Mouse (Mus musculus) c-Kit-negative CD71-positive TER-119-positive erythroid progenitor cells, embryonic 14.5 days (primary cell): ENCODE results near the gene Agap1.

Source experiments
- DNase-seq: peaks from one replicate; pipeline ENCODE4 v3.0.0-alpha.2; 2013; ENCODE audit warnings: low read depth, low spot score

Gene Agap1

GRCm38 (mm10) chr1:89895801-89896200 lies 441.2 kb downstream of the Agap1 start:
- DNase-seq = no peak

- no peak for DNase-seq
Observed at GRCm38 (mm10) chr1:89899036-89899435, 444.4 kb downstream of the Agap1 start.

GRCm38 (mm10) chr1:89899761-89900445 lies 445.3 kb downstream of the Agap1 start:
- no peak for DNase-seq

GRCm38 (mm10) chr1:89901381-89901780 lies 446.8 kb downstream of the Agap1 start:
- DNase-seq = no peak

GRCm38 (mm10) chr1:89902236-89902635 lies 447.6 kb downstream of the Agap1 start:
- no peak for DNase-seq

GRCm38 (mm10) chr1:89902641-89903040 lies 448.0 kb downstream of the Agap1 start:
- DNase-seq = no peak

GRCm38 (mm10) chr1:89909796-89910195 lies 455.2 kb downstream of the Agap1 start:
- DNase-seq = no peak

- no peak for DNase-seq
Observed at GRCm38 (mm10) chr1:89912392-89912791, 457.8 kb downstream of the Agap1 start.

- DNase-seq = no peak
Observed at GRCm38 (mm10) chr1:89913611-89914010, 459.0 kb downstream of the Agap1 start.

- no peak for DNase-seq
Observed at GRCm38 (mm10) chr1:89918111-89918510, 463.5 kb downstream of the Agap1 start.

GRCm38 (mm10) chr1:89919206-89919605 lies 464.6 kb downstream of the Agap1 start:
- no peak for DNase-seq

- no peak for DNase-seq
Observed at GRCm38 (mm10) chr1:89921806-89922205, 467.2 kb downstream of the Agap1 start.

- no peak for DNase-seq
Observed at GRCm38 (mm10) chr1:89922282-89922681, 467.7 kb downstream of the Agap1 start.

- DNase-seq = no peak
Observed at GRCm38 (mm10) chr1:89922883-89923641, 468.5 kb downstream of the Agap1 start.

GRCm38 (mm10) chr1:89923642-89924020 lies 469.0 kb downstream of the Agap1 start:
- no peak for DNase-seq

GRCm38 (mm10) chr1:89925501-89926190 lies 471.0 kb downstream of the Agap1 start:
- no peak for DNase-seq

GRCm38 (mm10) chr1:89926583-89927060 lies 472.0 kb downstream of the Agap1 start:
- no peak for DNase-seq

- DNase-seq = no peak
Observed at GRCm38 (mm10) chr1:89927061-89927661, 472.6 kb downstream of the Agap1 start.

GRCm38 (mm10) chr1:89928676-89929075 lies 474.1 kb downstream of the Agap1 start:
- DNase-seq = no peak

- no peak for DNase-seq
Observed at GRCm38 (mm10) chr1:89929181-89929580, 474.6 kb downstream of the Agap1 start.

- DNase-seq = no peak
Observed at GRCm38 (mm10) chr1:89929721-89930505, 475.3 kb downstream of the Agap1 start.
